Mouse (Mus musculus): ENCODE measurements around the gene Glod5.
"Not testable (repeated sequence)": the region's sequence is repeated elsewhere in the genome, so short reads cannot be mapped to it uniquely, and the experiment has no call there.

Glod5 gene

GRCm38 (mm10) chrX:8018286-8018685 lies at the start of gene Glod5:
TSS of gene Glod5 (minus strand) at chrX:8018492.
- no peak for DNase-seq

- not testable (repeated sequence) for DNase-seq
Observed at GRCm38 (mm10) chrX:8051044-8051781, 32.9 kb upstream of the Glod5 start.

- DNase-seq: no peak
Observed at GRCm38 (mm10) chrX:8033009-8033408, 14.7 kb upstream of the Glod5 start.

GRCm38 (mm10) chrX:8026811-8027210 lies 8.5 kb upstream of the Glod5 start:
- DNase-seq: no peak

- DNase-seq: no peak
Observed at GRCm38 (mm10) chrX:8024795-8025194, 6.5 kb upstream of the Glod5 start.

- no peak for DNase-seq
Observed at GRCm38 (mm10) chrX:8020111-8020778, 2.0 kb upstream of the Glod5 start.

GRCm38 (mm10) chrX:8017142-8017541 lies 1.1 kb downstream of the Glod5 start:
- peak; percentile 28 for DNase-seq

- not testable (repeated sequence) for DNase-seq
Observed at GRCm38 (mm10) chrX:8015675-8016074, 2.6 kb downstream of the Glod5 start.

- DNase-seq: no peak
Observed at GRCm38 (mm10) chrX:8013569-8014314, 4.5 kb downstream of the Glod5 start.

GRCm38 (mm10) chrX:8013157-8013556 lies 5.1 kb downstream of the Glod5 start:
- DNase-seq: no peak

GRCm38 (mm10) chrX:8009356-8009755 lies 8.9 kb downstream of the Glod5 start:
- not testable (repeated sequence) for DNase-seq

GRCm38 (mm10) chrX:8008543-8008942 lies 9.7 kb downstream of the Glod5 start:
- DNase-seq: no peak

GRCm38 (mm10) chrX:8002971-8003370 lies 15.3 kb downstream of the Glod5 start:
- DNase-seq: no peak

- no peak for DNase-seq
Observed at GRCm38 (mm10) chrX:8002001-8002400, 16.3 kb downstream of the Glod5 start.

GRCm38 (mm10) chrX:8000546-8001192 lies 17.6 kb downstream of the Glod5 start:
- no peak for DNase-seq

GRCm38 (mm10) chrX:7993068-7993735 lies 25.1 kb downstream of the Glod5 start:
- no peak for DNase-seq

GRCm38 (mm10) chrX:7992379-7993067 lies 25.8 kb downstream of the Glod5 start:
- no peak for DNase-seq

GRCm38 (mm10) chrX:7981368-7981767 lies 36.9 kb downstream of the Glod5 start:
- DNase-seq: no peak

- no peak for DNase-seq
Observed at GRCm38 (mm10) chrX:7977892-7978291, 40.4 kb downstream of the Glod5 start, which contains the start of gene Gata1. TSS of gene Gata1 (minus strand) at chrX:7978071.

- DNase-seq: no peak
Observed at GRCm38 (mm10) chrX:7971292-7971691, 47.0 kb downstream of the Glod5 start.

- no peak for DNase-seq
Observed at GRCm38 (mm10) chrX:7968899-7969298, 49.4 kb downstream of the Glod5 start.

- DNase-seq: no peak
Observed at GRCm38 (mm10) chrX:7968226-7968625, 50.1 kb downstream of the Glod5 start.

Data from right cerebral cortex, adult 18-20 months (tissue).